Mouse (Mus musculus) testis, adult 2 months (tissue): ENCODE data around the gene Nrp1. TPM values are rescaled to one million over a fixed set of nuclear protein-coding genes. Genes with fewer than 3 reads are reported as not detected.

Source experiments
- H3K27ac ChIP-seq: fragments of 200-500 bp; 2 replicates; pipeline ENCODE4 v1.5.1; 2012; ENCODE audit warnings: low read depth, low read length; ENCODE audit not compliant: control insufficient read depth, insufficient read depth
- H3K27me3 ChIP-seq: fragments of 200-500 bp; 2 replicates; pipeline ENCODE4 v1.6.1; 2012; ENCODE audit warnings: mild to moderate bottlenecking, low read length, moderate library complexity; ENCODE audit not compliant: control insufficient read depth, insufficient read depth
- H3K36me3 ChIP-seq: fragments of 200-500 bp; 2 replicates; pipeline ENCODE4 v1.6.1; 2012; ENCODE audit warnings: mild to moderate bottlenecking, low read length; ENCODE audit not compliant: control insufficient read depth, insufficient read depth
- H3K4me1 ChIP-seq: fragments of 200-500 bp; 2 replicates; pipeline ENCODE4 v1.6.1; 2012; ENCODE audit warnings: low read length; ENCODE audit not compliant: control insufficient read depth, insufficient read depth
- H3K4me3 ChIP-seq: fragments of 200-500 bp; 2 replicates; pipeline ENCODE4 v1.5.1; 2012; ENCODE audit warnings: low read depth, mild to moderate bottlenecking, low read length, moderate library complexity, mixed read lengths; ENCODE audit not compliant: control insufficient read depth
- CTCF ChIP-seq: fragments of 200-500 bp; IDR thresholded peaks from 2 replicates; pipeline ENCODE4 v1.5.1; 2012; ENCODE audit warnings: low read depth, mild to moderate bottlenecking, inconsistent platforms, low read length, moderate library complexity; ENCODE audit not compliant: control insufficient read depth, insufficient read depth, insufficient replicate concordance
- POLR2A ChIP-seq: fragments of 200-500 bp; IDR thresholded peaks from 2 replicates; pipeline ENCODE4 v1.6.1; 2012; ENCODE audit warnings: low read depth, mild to moderate bottlenecking, inconsistent platforms, low read length, moderate library complexity; ENCODE audit not compliant: control insufficient read depth
- polyA plus RNA-seq: library from polyadenylated mRNA; depleted of rRNA; stranded (reverse); fragments of >200 nt; gene quantifications from 2 replicates; pipeline ENCODE4 v1.2.3, GENCODE M21; 2012

Gene Nrp1
- polyA plus RNA-seq, 1 experiment, result 1.7 TPM

DNA sequence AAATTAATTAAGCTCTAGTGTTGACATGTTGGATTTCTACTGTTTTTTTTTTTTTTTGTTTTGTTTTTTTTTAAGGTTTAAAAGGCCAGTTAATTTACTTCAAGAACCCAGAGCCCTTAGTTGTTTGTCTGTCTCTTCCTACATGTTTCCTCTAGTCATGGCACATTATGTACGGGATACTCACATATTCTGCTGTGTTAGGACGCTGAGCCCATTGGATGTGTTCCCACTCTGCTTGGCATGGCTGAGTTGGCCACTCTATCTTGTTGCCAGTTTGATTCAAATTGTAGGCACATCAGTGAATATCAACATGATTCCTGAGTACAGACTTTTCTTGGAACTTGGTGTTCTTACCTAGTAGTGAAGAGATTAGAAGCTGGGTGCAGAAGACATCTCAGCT, 114.5 kb downstream of the Nrp1 start:
- Histone ChIP-seq H3K4me3 (no peak overlapping the region), H3K27ac (no peak overlapping the region), H3K4me1 (no peaks in the 10 kb centered on the region), H3K36me3 (no peaks in the 10 kb centered on the region), H3K27me3 (no peaks in the 10 kb centered on the region)
- TF ChIP-seq CTCF, result no peak
- TF ChIP-seq POLR2A, result no peak

DNA sequence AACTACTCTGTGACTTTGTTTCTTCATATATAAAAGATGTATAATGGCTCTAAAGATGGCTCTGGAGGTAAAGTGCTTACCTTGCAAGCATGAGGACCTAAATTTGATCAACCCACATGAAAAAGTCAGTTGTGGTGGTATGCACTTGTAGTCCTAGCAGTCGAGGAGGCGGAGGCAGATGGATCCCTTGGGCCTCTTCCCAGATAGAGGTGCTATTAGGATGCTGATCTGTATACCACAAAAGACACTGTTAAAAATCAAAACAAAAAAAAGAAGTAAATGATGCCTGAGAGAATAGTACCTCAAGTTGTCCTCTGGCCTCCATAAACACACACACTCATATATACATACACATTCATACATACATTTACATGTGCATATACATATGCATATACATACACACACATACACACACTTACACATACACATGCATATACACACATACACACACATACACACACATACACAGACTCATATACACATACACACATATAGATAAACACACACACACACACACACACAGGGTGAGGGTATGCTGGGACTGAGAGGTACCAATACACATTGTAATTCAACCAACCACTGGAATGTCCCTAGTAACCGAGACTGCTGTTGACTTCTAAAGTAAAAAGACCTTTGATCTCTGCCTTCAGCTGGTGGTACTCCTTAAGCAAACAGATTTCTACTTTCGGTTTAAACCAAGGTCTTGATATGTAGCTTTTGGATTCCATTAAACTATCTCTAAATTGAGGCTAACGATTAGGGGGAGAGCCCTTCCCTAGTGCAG, 115.2 kb downstream of the Nrp1 start:
- no peak overlapping the region for H3K27ac ChIP-seq
- no peaks in the 10 kb centered on the region for H3K36me3 ChIP-seq
- H3K4me3 ChIP-seq, result no peak overlapping the region
- no peak for TF ChIP-seq POLR2A
- no peak for TF ChIP-seq CTCF
- no peaks in the 10 kb centered on the region for H3K4me1 ChIP-seq
- H3K27me3 ChIP-seq, result no peaks in the 10 kb centered on the region

DNA sequence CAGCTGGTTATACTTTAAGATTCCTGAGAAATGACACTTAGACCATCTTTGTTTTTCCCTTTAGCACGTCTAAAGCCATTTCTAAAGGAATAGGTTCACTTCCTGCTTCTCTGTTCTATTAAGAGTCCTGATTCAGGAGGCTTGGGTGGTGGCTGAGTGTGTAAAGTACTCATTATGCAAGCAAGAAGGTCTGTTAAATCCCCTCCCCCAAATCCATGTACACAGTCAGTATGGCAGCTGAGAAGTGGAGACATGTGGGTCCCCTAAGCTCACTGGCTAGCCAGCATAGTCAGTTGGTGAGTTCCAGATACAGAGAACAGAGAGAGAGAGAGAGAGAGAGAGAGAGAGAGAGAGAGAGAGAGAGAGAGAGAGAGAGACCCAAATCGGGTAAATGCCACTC, 116.2 kb downstream of the Nrp1 start:
- TF ChIP-seq CTCF (no peak), POLR2A (no peak)
- H3K27me3 ChIP-seq, result no peaks in the 10 kb centered on the region
- H3K27ac ChIP-seq, result no peak overlapping the region
- H3K4me3 ChIP-seq, result no peak overlapping the region
- no peaks in the 10 kb centered on the region for H3K36me3 ChIP-seq
- no peaks in the 10 kb centered on the region for H3K4me1 ChIP-seq

DNA sequence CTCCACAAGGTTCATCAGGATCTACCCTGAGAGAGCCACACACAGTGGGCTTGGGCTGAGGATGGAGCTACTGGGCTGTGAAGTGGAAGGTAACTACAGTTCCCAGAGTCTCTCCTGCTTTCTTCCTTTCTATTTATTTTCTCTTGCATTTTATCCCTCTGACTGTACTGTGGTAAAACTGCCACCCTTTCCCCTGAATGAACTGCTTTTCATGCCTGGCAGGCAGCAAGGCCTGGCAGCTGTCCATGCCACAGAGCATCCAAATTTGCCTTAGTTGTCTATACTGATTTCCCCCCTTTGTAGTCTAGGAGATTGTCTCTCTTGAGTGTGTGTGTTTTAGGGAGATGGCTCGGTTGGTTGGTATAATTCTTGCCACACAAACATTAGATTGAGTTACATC, 117.8 kb downstream of the Nrp1 start:
- Histone ChIP-seq H3K36me3 (no peaks in the 10 kb centered on the region), H3K4me3 (no peak overlapping the region), H3K27me3 (no peaks in the 10 kb centered on the region), H3K4me1 (no peaks in the 10 kb centered on the region), H3K27ac (no peak overlapping the region)
- no peak for TF ChIP-seq POLR2A
- no peak for TF ChIP-seq CTCF

DNA sequence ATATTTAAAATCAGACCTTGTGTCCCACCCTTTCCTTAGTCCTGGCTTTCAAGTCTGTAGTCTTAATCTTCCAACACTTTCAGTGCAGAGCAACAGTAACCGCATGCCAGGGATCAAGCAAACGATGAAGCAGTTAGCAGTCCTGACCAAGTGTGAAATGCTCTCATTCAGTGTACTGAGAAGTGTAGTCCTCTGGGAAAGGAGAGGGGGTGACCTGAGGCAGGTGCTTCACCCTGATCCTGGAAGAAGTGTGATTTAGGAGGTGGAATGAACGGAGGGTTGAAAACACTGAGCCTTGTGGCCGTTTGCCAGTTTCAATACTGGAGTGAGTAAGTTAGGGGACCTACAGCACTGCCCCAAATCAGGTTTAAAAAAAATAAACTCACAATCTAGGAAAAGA, 119.6 kb downstream of the Nrp1 start:
- Histone ChIP-seq H3K36me3 (no peaks in the 10 kb centered on the region), H3K27ac (no peak overlapping the region), H3K4me1 (no peaks in the 10 kb centered on the region), H3K27me3 (no peaks in the 10 kb centered on the region), H3K4me3 (no peak overlapping the region)
- TF ChIP-seq POLR2A (no peak), CTCF (no peak)

DNA sequence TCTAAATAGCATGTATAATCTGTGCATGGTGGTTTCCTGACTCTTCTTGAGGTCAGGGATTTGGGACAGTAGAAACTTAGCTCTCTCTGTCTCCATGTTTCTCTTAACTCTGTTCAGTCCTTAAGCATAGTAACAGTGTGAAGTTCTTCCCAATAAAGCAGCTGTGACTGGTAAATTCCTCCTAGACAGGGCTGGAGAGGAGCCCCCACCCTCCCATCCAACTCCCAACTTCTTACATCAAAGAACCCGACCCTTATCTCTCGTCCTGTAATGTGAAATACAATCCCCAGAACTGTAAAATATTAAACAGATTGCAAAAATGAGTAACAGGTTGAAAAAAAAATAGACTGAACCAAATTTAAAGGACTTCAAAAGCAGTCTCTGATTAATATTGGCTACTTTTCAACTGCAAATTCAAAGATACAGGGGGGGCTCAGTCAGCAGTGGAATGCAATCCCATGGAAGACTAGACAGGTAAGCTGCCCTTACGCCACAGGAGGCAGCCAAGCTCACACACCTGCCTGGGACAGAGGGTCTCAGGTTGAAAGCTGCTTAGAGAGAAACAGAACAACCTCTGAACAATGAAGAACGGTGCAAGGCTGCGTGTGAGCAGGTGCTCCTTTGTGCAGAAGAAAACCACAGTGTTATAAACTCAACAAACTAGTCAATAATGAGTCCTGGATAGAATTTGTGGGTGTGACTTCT, 121.1 kb downstream of the Nrp1 start:
- H3K4me1 ChIP-seq, result no peaks in the 10 kb centered on the region
- H3K36me3 ChIP-seq, result no peaks in the 10 kb centered on the region
- no peak overlapping the region for H3K4me3 ChIP-seq
- TF ChIP-seq CTCF, result no peak
- no peak for TF ChIP-seq POLR2A
- no peak overlapping the region for H3K27ac ChIP-seq
- no peaks in the 10 kb centered on the region for H3K27me3 ChIP-seq

DNA sequence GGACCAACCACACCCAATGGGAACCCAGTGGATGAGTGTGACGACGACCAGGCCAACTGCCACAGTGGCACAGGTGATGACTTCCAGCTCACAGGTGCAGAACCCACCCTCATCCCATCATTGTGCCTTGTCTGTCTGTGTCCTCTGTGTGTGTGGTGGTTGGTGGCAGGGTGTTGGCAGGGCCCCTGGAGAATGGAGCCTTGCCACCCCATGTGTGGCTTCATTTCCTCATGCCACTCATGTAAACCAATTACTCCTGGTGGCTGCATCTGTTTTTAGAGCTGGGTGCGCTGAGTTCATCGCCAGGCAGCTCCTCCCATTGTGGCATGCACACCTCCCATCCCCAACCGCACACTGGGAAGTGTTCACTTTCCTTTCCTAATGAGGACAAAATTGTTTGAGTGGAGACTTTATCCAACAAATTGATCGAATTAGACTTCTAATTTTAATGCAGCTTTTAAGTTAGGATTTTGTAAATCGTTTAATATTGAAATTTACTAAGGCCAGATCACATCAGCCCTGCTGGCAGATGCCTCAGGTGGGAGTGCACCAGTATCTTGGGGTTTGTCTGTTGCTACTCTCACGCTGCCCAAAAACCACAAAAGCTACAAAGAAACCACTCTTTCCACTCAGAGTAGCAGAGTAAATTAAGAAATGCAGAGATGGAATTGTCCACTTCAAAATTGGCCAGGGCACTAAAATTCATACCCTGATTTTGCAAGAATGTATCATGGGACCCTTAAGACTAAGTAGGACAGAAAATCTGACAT, 122.7 kb downstream of the Nrp1 start:
- Histone ChIP-seq H3K4me1 (no peaks in the 10 kb centered on the region), H3K27me3 (no peaks in the 10 kb centered on the region), H3K4me3 (no peak overlapping the region), H3K27ac (no peak overlapping the region), H3K36me3 (no peaks in the 10 kb centered on the region)
- TF ChIP-seq CTCF (no peak), POLR2A (no peak)
